Mouse (Mus musculus) CH12.LX (cell line): ENCODE measurements around the gene Pbx3.

ENCODE experiments used
- CTCF ChIP-seq, 2 experiments: IDR thresholded peaks in 1 of 2; conservative IDR thresholded peaks in 1 of 2; 2 replicates each; pipeline ENCODE4 v1.5.1; 2011 to 2012; ENCODE audit warnings: low read depth in 2 of 2, low read length in 2 of 2, improper control_type of control experiment in 1 of 2, inconsistent platforms in 1 of 2, mild to moderate bottlenecking in 1 of 2, moderate library complexity in 1 of 2
- EP300 ChIP-seq: IDR thresholded peaks from 2 replicates; pipeline ENCODE4 v1.6.1; 2011; ENCODE audit warnings: low read length, improper control_type of control experiment
- JUND ChIP-seq: conservative IDR thresholded peaks from 2 replicates; pipeline ENCODE4 v1.6.1; 2011; ENCODE audit warnings: low read depth, low read length, improper control_type of control experiment
- MAFK ChIP-seq: IDR thresholded peaks from 2 replicates; pipeline ENCODE4 v1.6.1; 2011; ENCODE audit warnings: low read length, improper control_type of control experiment; ENCODE audit not compliant: insufficient replicate concordance
- MAX ChIP-seq: IDR thresholded peaks from 2 replicates; pipeline ENCODE4 v1.6.1; 2011; ENCODE audit warnings: low read length, improper control_type of control experiment
- MEF2A ChIP-seq: IDR thresholded peaks from 2 replicates; pipeline ENCODE4 v1.6.1; 2014; ENCODE audit warnings: low read depth, mild to moderate bottlenecking, inconsistent platforms, low read length, improper control_type of control experiment, borderline replicate concordance
- PAX5 ChIP-seq: IDR thresholded peaks from 2 replicates; pipeline ENCODE4 v1.6.1; 2012; ENCODE audit warnings: low read length, inconsistent platforms, mixed read lengths
- POLR2A ChIP-seq: IDR thresholded peaks from 2 replicates; pipeline ENCODE4 v1.6.1; 2011; ENCODE audit warnings: low read depth, mild to moderate bottlenecking, improper control_type of control experiment, low read length
- POLR2AphosphoS2 ChIP-seq: IDR thresholded peaks from 2 replicates; pipeline ENCODE4 v1.6.1; 2011; ENCODE audit warnings: low read depth, low read length, improper control_type of control experiment
- RCOR1 ChIP-seq: conservative IDR thresholded peaks from 2 replicates; pipeline ENCODE4 v1.6.1; 2012; ENCODE audit warnings: low read depth, mild to moderate bottlenecking, inconsistent platforms, low read length, improper control_type of control experiment
- USF1 ChIP-seq: IDR thresholded peaks from 2 replicates; pipeline ENCODE4 v1.6.1; 2014; ENCODE audit warnings: low read depth, mild to moderate bottlenecking, inconsistent platforms, low read length, improper control_type of control experiment
- ZC3H11A ChIP-seq: IDR thresholded peaks from 2 replicates; pipeline ENCODE4 v1.6.1; 2012; ENCODE audit warnings: low read depth, mild to moderate bottlenecking, inconsistent platforms, low read length, improper control_type of control experiment
- ZMIZ1 ChIP-seq: IDR thresholded peaks from 2 replicates; pipeline ENCODE4 v1.6.1; 2012; ENCODE audit warnings: low read depth, mild to moderate bottlenecking, inconsistent platforms, low read length, improper control_type of control experiment

- TF ChIP-seq ZC3H11A (no peak), POLR2A (no peak), EP300 (no peak), USF1 (no peak), JUND (no peak), POLR2AphosphoS2 (no peak), MAX (no peak), CTCF (conservative IDR thresholded peaks at IDR 0.05 in 1 of 2, IDR thresholded peaks at IDR 0.05 in 1 of 2; ENCODE audit: low read depth in 2 of 2, low read length in 2 of 2) (no peak), ZMIZ1 (no peak), MEF2A (no peak), PAX5 (no peak), RCOR1 (no peak), MAFK (no peak)
Measured at GRCm38 (mm10) chr2:34378930-34379329, 6.0 kb upstream of the Pbx3 start.
